Mouse (Mus musculus) thymus, postnatal 0 days (tissue): ENCODE measurements around the gene Zdhhc11. TPM values are rescaled to one million over a fixed set of nuclear protein-coding genes. Genes with fewer than 3 reads are reported as not detected.

Source experiments
- microRNA-seq: library from miRNA; unstranded; fragments of <30 nt; microRNA quantifications from one replicate; pipeline ENCODE4, GENCODE M21; 2016; ENCODE audit warnings: borderline number of aligned reads
- polyA plus RNA-seq: library from polyadenylated mRNA; unstranded; fragments of >200 nt; fragmentation: Nextera tagmentation; extraction: Ambion mirVana; gene quantifications from 2 replicates; pipeline ENCODE4 v1.2.1, GENCODE M21; 2015

Gene Zdhhc11
- polyA plus RNA-seq, 1 experiment from 2014 or later: not detected

Small RNA genes lying within 50 kb of the gene (microRNA-seq; reads per million reads assigned to microRNA genes)
- gene Gm25197: not detected

Other genes starting within 250 kb of the Zdhhc11 start
- 27.7 and 33.8 TPM in 2 replicates for gene Slc12a7, start 230.8 kb upstream of the Zdhhc11 start, polyA plus RNA-seq
- gene Nkd2, start 116.2 kb upstream of the Zdhhc11 start, polyA plus RNA-seq: 0.78 and 0.96 TPM in 2 replicates
- 32.1 and 33.6 TPM in 2 replicates for gene Trip13, start 26.1 kb upstream of the Zdhhc11 start, polyA plus RNA-seq
- 53.5 and 54.9 TPM in 2 replicates for gene Brd9, start 26.0 kb upstream of the Zdhhc11 start, polyA plus RNA-seq
- gene Tppp, start 45.6 kb downstream of the Zdhhc11 start, polyA plus RNA-seq: 1.9 and 2.0 TPM in 2 replicates
- 15.7 and 16.7 TPM in 2 replicates for gene Cep72, start 98.4 kb downstream of the Zdhhc11 start, polyA plus RNA-seq
- gene Slc9a3, start 157.6 kb downstream of the Zdhhc11 start, polyA plus RNA-seq: 0.03 and 0.05 TPM in 2 replicates
- 55.6 and 62.2 TPM in 2 replicates for gene Exoc3, start 244.9 kb downstream of the Zdhhc11 start, polyA plus RNA-seq